Comparison of ENCODE assay signal across 19 mouse cellular contexts in the genomic region with DNA sequence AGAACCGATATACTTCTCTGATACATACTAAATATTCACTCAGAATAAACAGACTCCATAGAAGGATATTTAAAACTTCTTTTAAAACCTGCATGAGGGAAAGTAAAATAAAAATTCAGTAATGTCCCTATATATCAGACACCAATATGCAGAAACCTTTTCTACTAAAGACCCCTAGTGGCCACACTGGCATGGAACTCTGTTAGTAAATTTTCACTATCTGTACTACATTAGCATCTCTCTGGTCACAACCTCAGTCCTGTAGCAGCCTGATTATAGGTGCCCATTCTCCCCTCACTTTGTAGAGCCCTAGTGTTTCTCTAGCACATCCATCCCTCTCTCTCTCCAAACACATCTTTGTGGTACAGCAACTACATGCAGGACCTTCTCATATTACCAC.
A peak's percentile ranks its signal among the peaks of the same experiment; 100 is the strongest.
DNase-seq lines count a peak whose midpoint lies in the region; ATAC-seq and TF ChIP-seq lines count a peak whose summit lies in the region.
"Had no signal": no experiment of that assay in that cellular context is flagged by ENCODE, and none has a peak within 500 bp of the region (broad histone marks: within the 10 kb centered on the region; RNA-seq: fewer than 3 reads in every experiment).

No protein-coding gene starts in this region.

- peak; percentile 28 for DNase-seq in forebrain, embryonic 14.5 days (ENCODE audit: low spot score)
- DNase-seq in forebrain, embryonic 10.5 days (ENCODE audit: extremely low spot score, low spot score), result no peak
- DNase-seq in kidney, postnatal 0 days (ENCODE audit: low spot score), result no peak
- DNase-seq in kidney, adult 2 months, result no peak
- DNase-seq in midbrain, embryonic 14.5 days, result peak; percentile 45
- DNase-seq in adrenal gland, postnatal 36 days, result no peak
- DNase-seq: adrenal gland, adult 2 months; cerebellum, adult 9-11 months; gastrocnemius, postnatal 10 days; heart, adult 11 months; kidney, adult 8-10 months; kidney, postnatal 25 days; right cerebral cortex, postnatal 25 days; thymus, adult 2 months had no signal

- ATAC-seq in forebrain, embryonic 14.5 days, result no peak
- no peak for ATAC-seq in kidney, postnatal 0 days (replicated peaks; ENCODE audit: low FRiP score, low read depth)
- ATAC-seq in midbrain, embryonic 14.5 days (ENCODE audit: low FRiP score, low TSS enrichment), result no peak
- ATAC-seq in midbrain, embryonic 15.5 days (replicated peaks), result no peak
- ATAC-seq: lung, postnatal 0 days had no signal

- no peaks in the 10 kb centered on the region for H3K9me3 ChIP-seq in forebrain, embryonic 14.5 days (replicated peaks; ENCODE audit: control insufficient read depth, low read length)
- no peaks in the 10 kb centered on the region for H3K9me3 ChIP-seq in forebrain, embryonic 10.5 days
- H3K9me3 ChIP-seq in kidney, postnatal 0 days (replicated peaks; ENCODE audit: low read length), result no peaks in the 10 kb centered on the region
- no peaks in the 10 kb centered on the region for H3K9me3 ChIP-seq in midbrain, embryonic 14.5 days (ENCODE audit: control insufficient read depth, low read length)
- no peaks in the 10 kb centered on the region for H3K9me3 ChIP-seq in midbrain, embryonic 15.5 days
- H3K9me3 ChIP-seq: heart, embryonic 13.5 days; limb, embryonic 15.5 days; liver, embryonic 15.5 days had no signal

- TF ChIP-seq POLR2A in kidney, adult 2 months (IDR thresholded peaks at IDR 0.05; ENCODE audit: low read depth, low read length), result no peak

- 98% methylated on average over 1 of the region's 1 CpGs for WGBS in forebrain, embryonic 14.5 days
- 100% methylated on average over 1 of the region's 1 CpGs for WGBS in forebrain, embryonic 10.5 days
- 96% methylated on average over 1 of the region's 1 CpGs for WGBS in kidney, postnatal 0 days
- 93% methylated on average over 1 of the region's 1 CpGs for WGBS in kidney, adult 2 months
- WGBS in midbrain, embryonic 14.5 days, result 95% methylated on average over 1 of the region's 1 CpGs
- WGBS in midbrain, embryonic 15.5 days, result 96% methylated on average over 1 of the region's 1 CpGs

- peak; percentile 32; the same call in 1 of the 2 replicates for TF ChIP-seq CTCF in kidney, postnatal 0 days (IDR thresholded peaks at IDR 0.05; ENCODE audit: low read depth)
- no peak for TF ChIP-seq CTCF in kidney, adult 2 months (conservative IDR thresholded peaks at IDR 0.05; ENCODE audit: insufficient read depth, insufficient read length, low read depth, low read length)

- H3K27ac ChIP-seq in forebrain, embryonic 14.5 days (ENCODE audit: low read depth, low read length), result no peak overlapping the region
- no peak overlapping the region for H3K27ac ChIP-seq in forebrain, embryonic 10.5 days
- H3K27ac ChIP-seq in kidney, postnatal 0 days, result no peak overlapping the region
- H3K27ac ChIP-seq in kidney, adult 2 months (ENCODE audit: insufficient read depth, low read depth, low read length), result no peak overlapping the region
- H3K27ac ChIP-seq in midbrain, embryonic 14.5 days (replicated peaks; ENCODE audit: low read depth, low read length), result no peak overlapping the region
- no peak overlapping the region for H3K27ac ChIP-seq in midbrain, embryonic 15.5 days
- H3K27ac ChIP-seq: heart, embryonic 13.5 days; limb, embryonic 15.5 days; liver, embryonic 15.5 days had no signal

- H3K27me3 ChIP-seq in forebrain, embryonic 14.5 days (replicated peaks; ENCODE audit: control insufficient read depth, insufficient read depth, low read length), result no peaks in the 10 kb centered on the region
- H3K27me3 ChIP-seq in forebrain, embryonic 10.5 days (ENCODE audit: poor library complexity, severe bottlenecking), result no peaks in the 10 kb centered on the region
- no peaks in the 10 kb centered on the region for H3K27me3 ChIP-seq in kidney, postnatal 0 days (ENCODE audit: insufficient read depth, low read length)
- no peaks in the 10 kb centered on the region for H3K27me3 ChIP-seq in kidney, adult 2 months (replicated peaks; ENCODE audit: control insufficient read depth, insufficient read depth, low read length)
- H3K27me3 ChIP-seq in midbrain, embryonic 14.5 days (ENCODE audit: control insufficient read depth, insufficient read depth, low read length), result no peaks in the 10 kb centered on the region
- no peaks in the 10 kb centered on the region for H3K27me3 ChIP-seq in midbrain, embryonic 15.5 days (replicated peaks)
- H3K27me3 ChIP-seq: heart, embryonic 13.5 days; limb, embryonic 15.5 days; liver, embryonic 15.5 days had no signal

- H3K36me3 ChIP-seq in forebrain, embryonic 14.5 days (ENCODE audit: control insufficient read depth, insufficient read depth, low read length), result no peaks in the 10 kb centered on the region
- H3K36me3 ChIP-seq in forebrain, embryonic 10.5 days (replicated peaks), result no peaks in the 10 kb centered on the region
- H3K36me3 ChIP-seq in kidney, postnatal 0 days (ENCODE audit: insufficient read depth, low read length), result no peaks in the 10 kb centered on the region
- no peaks in the 10 kb centered on the region for H3K36me3 ChIP-seq in kidney, adult 2 months (ENCODE audit: control insufficient read depth, insufficient read depth, low read length)
- H3K36me3 ChIP-seq in midbrain, embryonic 14.5 days (ENCODE audit: control insufficient read depth, insufficient read depth, low read length), result no peaks in the 10 kb centered on the region
- no peaks in the 10 kb centered on the region for H3K36me3 ChIP-seq in midbrain, embryonic 15.5 days (replicated peaks)
- H3K36me3 ChIP-seq: heart, embryonic 13.5 days; limb, embryonic 15.5 days; liver, embryonic 15.5 days had no signal

- H3K4me1 ChIP-seq in forebrain, embryonic 14.5 days (ENCODE audit: control insufficient read depth, insufficient read depth, low read length), result no peaks in the 10 kb centered on the region
- no peaks in the 10 kb centered on the region for H3K4me1 ChIP-seq in forebrain, embryonic 10.5 days
- H3K4me1 ChIP-seq in kidney, postnatal 0 days (replicated peaks; ENCODE audit: insufficient read depth, low read length), result no peaks in the 10 kb centered on the region
- no peaks in the 10 kb centered on the region for H3K4me1 ChIP-seq in kidney, adult 2 months (ENCODE audit: control insufficient read depth, insufficient read depth, low read length)
- H3K4me1 ChIP-seq in midbrain, embryonic 14.5 days (ENCODE audit: control insufficient read depth, insufficient read depth, low read length), result no peaks in the 10 kb centered on the region
- H3K4me1 ChIP-seq in midbrain, embryonic 15.5 days, result no peaks in the 10 kb centered on the region
- H3K4me1 ChIP-seq: heart, embryonic 13.5 days; limb, embryonic 15.5 days; liver, embryonic 15.5 days had no signal

- no peak overlapping the region for H3K4me3 ChIP-seq in forebrain, embryonic 14.5 days (ENCODE audit: low read depth, low read length)
- no peak overlapping the region for H3K4me3 ChIP-seq in forebrain, embryonic 10.5 days
- no peak overlapping the region for H3K4me3 ChIP-seq in kidney, postnatal 0 days (replicated peaks; ENCODE audit: low read depth, low read length)
- H3K4me3 ChIP-seq in kidney, adult 2 months (ENCODE audit: insufficient read depth, low read depth, low read length), result no peak overlapping the region
- H3K4me3 ChIP-seq in midbrain, embryonic 14.5 days (replicated peaks; ENCODE audit: low read depth, low read length), result no peak overlapping the region
- no peak overlapping the region for H3K4me3 ChIP-seq in midbrain, embryonic 15.5 days
- H3K4me3 ChIP-seq: heart, embryonic 13.5 days; limb, embryonic 15.5 days; liver, embryonic 15.5 days had no signal

- H3K4me2 ChIP-seq in forebrain, embryonic 14.5 days (ENCODE audit: low read length), result no peak overlapping the region
- H3K4me2 ChIP-seq in kidney, postnatal 0 days (ENCODE audit: low read length), result no peak overlapping the region
- H3K4me2 ChIP-seq in midbrain, embryonic 14.5 days (ENCODE audit: low read length), result no peak overlapping the region
- no peak overlapping the region for H3K4me2 ChIP-seq in midbrain, embryonic 15.5 days
- H3K4me2 ChIP-seq: heart, embryonic 13.5 days; limb, embryonic 15.5 days; liver, embryonic 15.5 days had no signal

- no peak overlapping the region for H3K9ac ChIP-seq in forebrain, embryonic 14.5 days (ENCODE audit: low read length)
- no peak overlapping the region for H3K9ac ChIP-seq in kidney, postnatal 0 days (ENCODE audit: low read depth, low read length)
- H3K9ac ChIP-seq in midbrain, embryonic 14.5 days (replicated peaks; ENCODE audit: low read length), result no peak overlapping the region
- no peak overlapping the region for H3K9ac ChIP-seq in midbrain, embryonic 15.5 days
- H3K9ac ChIP-seq: heart, embryonic 13.5 days; limb, embryonic 15.5 days; liver, embryonic 15.5 days had no signal

Comparison
In these comparisons a context has a peak if more than half of its experiments do, and no peak if none do; other contexts are left out.
1. DNase-seq: peak in forebrain, embryonic 14.5 days (single experiment) and midbrain, embryonic 14.5 days (single experiment); none in forebrain, embryonic 10.5 days (single experiment), kidney, postnatal 0 days (single experiment), kidney, adult 2 months (single experiment) and adrenal gland, postnatal 36 days (0 of 2).